Mouse (Mus musculus) liver, embryonic 14.5 days (tissue): ENCODE measurements around the gene Lrrc25. TPM values are rescaled to one million over a fixed set of nuclear protein-coding genes. Genes with fewer than 3 reads are reported as not detected.

Experiments
- ATAC-seq: fragments of 200-750 bp; cut with Nextera tagmentation; 2 replicates; pipeline ENCODE4 v1.8.0; 2017; ENCODE audit warnings: moderate number of reproducible peaks, mild to moderate bottlenecking, moderate library complexity; ENCODE audit not compliant: insufficient read depth
- DNase-seq, 3 experiments: peaks; one replicate each; pipeline ENCODE4 v3.0.0-alpha.2; 2012 to 2013; ENCODE audit warnings: low read depth in 3 of 3, low spot score in 3 of 3
- H3K27ac ChIP-seq: fragments of 300-500 bp; sonication (generic); 2 replicates; pipeline ENCODE4 v1.5.1; 2014; ENCODE audit warnings: moderate library complexity, mild to moderate bottlenecking, control low read depth, inconsistent platforms
- H3K27me3 ChIP-seq: fragments of 300-500 bp; sonication (generic); 2 replicates; pipeline ENCODE4 v1.6.1; 2014; ENCODE audit warnings: mild to moderate bottlenecking, low read length, moderate library complexity; ENCODE audit not compliant: control insufficient read depth, insufficient read depth
- H3K36me3 ChIP-seq: fragments of 300-500 bp; sonication (generic); replicated peaks from 2 replicates; pipeline ENCODE4 v1.6.1; 2014; ENCODE audit warnings: low read depth; ENCODE audit not compliant: control insufficient read depth, insufficient read depth
- H3K4me1 ChIP-seq, 2 experiments: fragments of 200-500 bp in 1 of 2; fragments of 300-500 bp in 1 of 2; sonication (generic) in 1 of 2; replicated peaks; 2 replicates each; pipeline ENCODE4 v1.6.1; 2012 to 2014; ENCODE audit warnings: antibody characterized with exemption in 1 of 2, inconsistent platforms in 1 of 2, low read length in 1 of 2; ENCODE audit not compliant: control insufficient read depth in 2 of 2, insufficient read depth in 2 of 2
- H3K4me2 ChIP-seq: fragments of 300-500 bp; sonication (generic); 2 replicates; pipeline ENCODE4 v1.6.1; 2014; ENCODE audit warnings: low read depth, mild to moderate bottlenecking, control low read depth, moderate library complexity
- H3K4me3 ChIP-seq, 2 experiments: fragments of 200-500 bp in 1 of 2; fragments of 300-500 bp in 1 of 2; sonication (generic) in 1 of 2; 2 replicates each; pipeline ENCODE4 v1.5.1; 2012 to 2014; ENCODE audit warnings: low read depth in 2 of 2, low read length in 2 of 2, mild to moderate bottlenecking in 2 of 2, control low read depth in 1 of 2, inconsistent platforms in 1 of 2, moderate library complexity in 1 of 2; ENCODE audit not compliant: insufficient read depth in 1 of 2
- H3K9ac ChIP-seq: fragments of 300-500 bp; sonication (generic); replicated peaks from 2 replicates; pipeline ENCODE4 v1.6.1; 2014; ENCODE audit warnings: mild to moderate bottlenecking, control low read depth, moderate library complexity
- H3K9me3 ChIP-seq: fragments of 300-500 bp; sonication (generic); 2 replicates; pipeline ENCODE4 v1.6.1; 2016; ENCODE audit warnings: low read length, mixed read lengths; ENCODE audit not compliant: control insufficient read depth
- CTCF ChIP-seq: IDR thresholded peaks from 2 replicates; pipeline ENCODE4 v1.5.1; 2016; ENCODE audit warnings: antibody characterized with exemption, low read depth, control low read depth
- EP300 ChIP-seq: IDR thresholded peaks from 2 replicates; pipeline ENCODE4 v1.6.1; 2016; ENCODE audit warnings: antibody characterized with exemption, low read depth
- WGBS: fragments of 180-500 bp; shearing (Covaris S2); extraction: QIAGEN DNeasy Blood & Tissue Kit; methylation state at CpG from one replicate; pipeline ENCODE4 v1.1.7; 2014; ENCODE audit not compliant: insufficient replicate concordance; 5-methylcytosine and 5-hydroxymethylcytosine counted together
- polyA plus RNA-seq, 2 experiments: library from polyadenylated mRNA; depleted of rRNA in 1 of 2; stranded (reverse) in 1 of 2; unstranded in 1 of 2; fragments of >200 nt; fragmentation: Nextera tagmentation in 1 of 2; extraction: Ambion mirVana in 1 of 2; gene quantifications; 2 replicates each; pipeline versions ENCODE4 v1.2.1 to v1.2.3; 2012 to 2014

Gene Lrrc25
- polyA plus RNA-seq, 2 experiments: 4.3 to 4.7 TPM

DNA sequence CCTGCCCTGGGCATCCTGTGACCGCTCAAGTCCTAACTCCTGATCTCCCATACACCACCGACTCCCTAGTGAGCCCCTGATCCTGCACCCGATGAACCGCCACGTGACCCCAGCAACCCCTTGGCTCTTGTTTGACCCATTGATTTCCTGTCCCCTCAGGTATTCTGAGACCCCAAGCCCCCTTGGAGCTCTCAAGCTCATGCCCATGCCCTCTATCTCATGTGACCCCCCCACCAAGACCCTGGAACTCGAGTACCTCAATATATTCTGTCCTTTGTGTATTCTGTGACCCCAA lies 8.4 kb upstream of the Lrrc25 start:
- Histone ChIP-seq H3K4me1 (peaks cover 17 to 24% of the 10 kb centered on the region in 2 experiments), H3K27me3 (no peaks in the 10 kb centered on the region), H3K4me2 (peak overlapping the region; percentile 91), H3K36me3 (peaks cover 2% of the 10 kb centered on the region; the same call in 1 of the 2 replicates), H3K4me3 (peak overlapping the region; percentile 65 to 78), H3K9me3 (no peaks in the 10 kb centered on the region), H3K9ac (peak overlapping the region; percentile 79), H3K27ac (0 out of 2 replicates have a peak overlapping the region, but pooled peaks have one; percentile 24)
- TF ChIP-seq CTCF (no peak), EP300 (no peak)
- WGBS: 13% methylated on average over 6 of the region's 6 CpGs
- ATAC-seq (no peak), DNase-seq (no peak)

GRCm38 (mm10) chr8:70607898-70608748 lies 7.8 kb upstream of the Lrrc25 start:
- DNase-seq (no peak), ATAC-seq (peak; percentile 26; the same call in 1 of the 2 replicates)
- peak overlapping the region; percentile 91 for H3K4me2 ChIP-seq
- no peaks in the 10 kb centered on the region for H3K9me3 ChIP-seq
- H3K9ac ChIP-seq: peak overlapping the region; percentile 79
- H3K4me1 ChIP-seq: peaks cover 17 to 24% of the 10 kb centered on the region in 2 experiments
- peak overlapping the region; percentile 67 for H3K27ac ChIP-seq
- H3K4me3 ChIP-seq: peak overlapping the region; percentile 65 to 78
- WGBS: under 1% methylated on average over 84 of the region's 84 CpGs
- TF ChIP-seq CTCF (no peak), EP300 (no peak)
- no peaks in the 10 kb centered on the region for H3K27me3 ChIP-seq
- no peaks in the 10 kb centered on the region for H3K36me3 ChIP-seq

GRCm38 (mm10) chr8:70608749-70609367 lies 7.1 kb upstream of the Lrrc25 start, which contains the start of gene Ssbp4:
Ssbp4 (minus strand) TSS chr8:70608872.
- DNase-seq (no peak), ATAC-seq (no peak)
- H3K27ac ChIP-seq: peak within 1 kb of the TSS; percentile 71
- H3K4me1 ChIP-seq: peaks cover 17 to 24% of the 10 kb centered on the region in 2 experiments
- peak within 1 kb of the TSS; percentile 91 for H3K4me2 ChIP-seq
- no peaks in the 10 kb centered on the region for H3K36me3 ChIP-seq
- 2% methylated on average over 26 of the region's 26 CpGs for WGBS
- H3K9ac ChIP-seq: peak within 1 kb of the TSS; percentile 79
- H3K9me3 ChIP-seq: no peaks in the 10 kb centered on the region
- H3K4me3 ChIP-seq: peak within 1 kb of the TSS; percentile 65 to 78
- no peaks in the 10 kb centered on the region for H3K27me3 ChIP-seq
- TF ChIP-seq CTCF (no peak), EP300 (no peak)

DNA sequence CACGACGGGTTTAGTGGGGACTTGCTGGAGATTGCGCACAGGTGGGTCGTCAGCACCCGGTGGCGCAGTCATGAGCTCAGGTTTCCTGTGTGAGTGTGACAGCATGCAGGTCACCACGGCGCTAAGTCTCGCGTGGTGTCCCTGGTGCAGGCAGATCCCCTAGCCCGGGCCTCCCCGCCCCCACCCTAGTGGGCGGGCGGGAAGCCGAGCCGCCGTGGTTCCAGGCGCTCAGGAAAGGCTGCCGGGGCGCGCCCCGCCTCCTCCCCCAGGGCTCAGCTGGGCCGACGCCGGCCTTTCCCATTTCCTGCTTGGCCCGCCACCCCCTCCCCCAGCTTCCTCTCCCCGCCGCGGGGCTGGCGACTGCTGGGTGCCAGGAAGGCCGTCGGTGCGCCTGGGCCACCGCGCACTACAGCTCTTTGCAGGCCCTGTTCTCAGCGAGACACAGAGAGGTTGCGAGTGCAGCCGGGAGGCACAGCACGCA lies 6.5 kb upstream of the Lrrc25 start:
- no peak for TF ChIP-seq EP300
- TF ChIP-seq CTCF: no peak
- Histone ChIP-seq H3K4me1 (peaks cover 17 to 24% of the 10 kb centered on the region in 2 experiments), H3K27me3 (no peaks in the 10 kb centered on the region), H3K27ac (peak overlapping the region; percentile 71), H3K9me3 (no peaks in the 10 kb centered on the region), H3K9ac (peak overlapping the region; percentile 70), H3K4me2 (peak overlapping the region; percentile 91), H3K4me3 (peak overlapping the region; percentile 62 to 65), H3K36me3 (no peaks in the 10 kb centered on the region)
- DNase-seq: peak in 1 of 3 experiments; percentile 63
- under 1% methylated on average over 36 of the region's 39 CpGs for WGBS
- peak; percentile 22 for ATAC-seq
